Mouse (Mus musculus): Measurements from ENCODE around the gene Tpm4. TPM values are rescaled to one million over a fixed set of nuclear protein-coding genes. Genes with fewer than 3 reads are reported as not detected.

Gene Tpm4
- polyA plus RNA-seq, 1 experiment from 2014 or later = 318 TPM

GRCm38 (mm10) chr8:72192065-72192464, 57.3 kb downstream of the Tpm4 start:
- H3K9ac ChIP-seq (ENCODE audit: low read length) = no peak overlapping the region
- H3K27ac ChIP-seq (replicated peaks in 1 of 2; ENCODE audit: control insufficient read depth in 1 of 2, insufficient read depth in 1 of 2, low read depth in 2 of 2, low read length in 2 of 2) = no peak overlapping the region
- ATAC-seq (ENCODE audit: insufficient number of reproducible peaks, insufficient read depth, low FRiP score, low read depth) = no peak
- no peaks in the 10 kb centered on the region for H3K36me3 ChIP-seq (ENCODE audit: control insufficient read depth, insufficient read depth, low read length)
- H3K9me3 ChIP-seq (ENCODE audit: control insufficient read depth, low read length) = no peaks in the 10 kb centered on the region
- no peak overlapping the region for H3K4me2 ChIP-seq (ENCODE audit: low read length)
- H3K4me1 ChIP-seq (ENCODE audit: control insufficient read depth in 2 of 2, insufficient read depth in 2 of 2, low read length in 2 of 2) = no peaks in the 10 kb centered on the region; a peak in 1 of 4 replicates
- H3K27me3 ChIP-seq (ENCODE audit: control insufficient read depth, insufficient read depth, low read length) = no peaks in the 10 kb centered on the region
- H3K4me3 ChIP-seq (ENCODE audit: control insufficient read depth in 1 of 2, insufficient read depth in 1 of 2, low read depth in 1 of 2, low read length in 2 of 2) = no peak overlapping the region

DNA sequence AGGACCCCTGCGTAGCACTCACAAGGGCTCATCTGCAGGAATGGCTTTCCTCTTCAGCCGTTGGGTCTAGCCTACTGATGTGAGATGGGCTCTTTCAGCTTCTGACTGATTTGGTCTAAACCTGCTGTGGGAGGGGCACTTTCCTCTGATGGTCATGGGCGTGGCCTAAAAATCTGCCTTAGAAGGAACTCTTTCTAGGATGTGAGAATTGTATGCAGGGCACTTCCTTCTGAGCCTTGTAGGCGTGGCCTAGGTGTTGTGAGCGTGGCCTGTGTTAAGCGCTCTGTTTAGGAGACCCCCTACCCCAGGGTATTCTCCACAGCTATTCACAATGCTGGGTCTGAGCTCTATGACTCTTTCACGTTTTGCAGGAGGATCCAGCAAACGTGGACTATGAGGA, 63.2 kb downstream of the Tpm4 start:
- Histone ChIP-seq H3K36me3 (ENCODE audit: control insufficient read depth, insufficient read depth, low read length) (no peaks in the 10 kb centered on the region), H3K4me3 (ENCODE audit: control insufficient read depth in 1 of 2, insufficient read depth in 1 of 2, low read depth in 1 of 2, low read length in 2 of 2) (no peak overlapping the region), H3K4me1 (ENCODE audit: control insufficient read depth in 2 of 2, insufficient read depth in 2 of 2, low read length in 2 of 2) (no peaks in the 10 kb centered on the region), H3K27ac (replicated peaks in 1 of 2; ENCODE audit: control insufficient read depth in 1 of 2, insufficient read depth in 1 of 2, low read depth in 2 of 2, low read length in 2 of 2) (no peak overlapping the region), H3K9ac (ENCODE audit: low read length) (no peak overlapping the region), H3K9me3 (ENCODE audit: control insufficient read depth, low read length) (peaks cover 17% of the 10 kb centered on the region), H3K27me3 (ENCODE audit: control insufficient read depth, insufficient read depth, low read length) (no peaks in the 10 kb centered on the region), H3K4me2 (ENCODE audit: low read length) (no peak overlapping the region)
- no peak; the same call in 1 of the 2 replicates for ATAC-seq (ENCODE audit: insufficient number of reproducible peaks, insufficient read depth, low FRiP score, low read depth)
- 52% methylated on average over 8 of the region's 8 CpGs for WGBS

Other genes starting within 250 kb of the Tpm4 start
- gene Zfp882, start 226.4 kb upstream of the Tpm4 start, polyA plus RNA-seq (2014; fragmentation: Nextera tagmentation; extraction: Ambion mirVana) = 3.5 and 3.8 TPM in 2 replicates
- gene Zfp617, start 226.3 kb upstream of the Tpm4 start, polyA plus RNA-seq (2014; fragmentation: Nextera tagmentation; extraction: Ambion mirVana) = 27.8 and 28.2 TPM in 2 replicates
- gene Zfp961, start 183.9 kb upstream of the Tpm4 start, polyA plus RNA-seq (2014; fragmentation: Nextera tagmentation; extraction: Ambion mirVana) = 13.6 and 15.0 TPM in 2 replicates
- gene Cyp4f18, start 125.3 kb upstream of the Tpm4 start, polyA plus RNA-seq (2014; fragmentation: Nextera tagmentation; extraction: Ambion mirVana) = 0.73 and 1.7 TPM in 2 replicates
- not detected in 2 replicates for gene Olfr372, start 93.8 kb upstream of the Tpm4 start, polyA plus RNA-seq (2014; fragmentation: Nextera tagmentation; extraction: Ambion mirVana)
- not detected in 2 replicates for gene Olfr373, start 51.8 kb upstream of the Tpm4 start, polyA plus RNA-seq (2014; fragmentation: Nextera tagmentation; extraction: Ambion mirVana)
- gene Olfr374, start 27.9 kb upstream of the Tpm4 start, polyA plus RNA-seq (2014; fragmentation: Nextera tagmentation; extraction: Ambion mirVana) = not detected in 2 replicates
- gene Rab8a, start 26.2 kb downstream of the Tpm4 start, polyA plus RNA-seq (2014; fragmentation: Nextera tagmentation; extraction: Ambion mirVana) = 57.8 and 58.2 TPM in 2 replicates
- not detected in 2 replicates for gene Hsh2d, start 54.7 kb downstream of the Tpm4 start, polyA plus RNA-seq (2014; fragmentation: Nextera tagmentation; extraction: Ambion mirVana)
- gene Cib3, start 77.9 kb downstream of the Tpm4 start, polyA plus RNA-seq (2014; fragmentation: Nextera tagmentation; extraction: Ambion mirVana) = not detected in 2 replicates
- gene Gm11034, start 78.7 kb downstream of the Tpm4 start, polyA plus RNA-seq (2014; fragmentation: Nextera tagmentation; extraction: Ambion mirVana) = not detected in 2 replicates
- gene Fam32a, start 84.8 kb downstream of the Tpm4 start, polyA plus RNA-seq (2014; fragmentation: Nextera tagmentation; extraction: Ambion mirVana) = 39.6 and 42.3 TPM in 2 replicates
- gene Ap1m1, start 105.0 kb downstream of the Tpm4 start, polyA plus RNA-seq (2014; fragmentation: Nextera tagmentation; extraction: Ambion mirVana) = 108 TPM in 2 replicates
- 17.9 and 18.1 TPM in 2 replicates for gene Gm10282, start 170.3 kb downstream of the Tpm4 start, polyA plus RNA-seq (2014; fragmentation: Nextera tagmentation; extraction: Ambion mirVana)
- gene Klf2, start 184.1 kb downstream of the Tpm4 start, polyA plus RNA-seq (2014; fragmentation: Nextera tagmentation; extraction: Ambion mirVana) = 22.0 and 24.1 TPM in 2 replicates